Mouse (Mus musculus): ENCODE data around the gene Cdk19.

GRCm38 (mm10) chr10:40432375-40432774, 93.0 kb downstream of the Cdk19 start:
- no peak for TF ChIP-seq GATA1 (IDR thresholded peaks at IDR 0.05; ENCODE audit: borderline replicate concordance, low read length)
- no peak for TF ChIP-seq FLI1 (IDR thresholded peaks at IDR 0.05; ENCODE audit: low read length)
